Mouse (Mus musculus) stomach, embryonic 16.5 days (tissue): ENCODE results near the gene Pla2g7. TPM values are rescaled to one million over a fixed set of nuclear protein-coding genes. Genes with fewer than 3 reads are reported as not detected.
A peak's percentile ranks its signal among the peaks of the same experiment; 100 is the strongest.

Experiments
- ATAC-seq: fragments of 200-750 bp; cut with Nextera tagmentation; 2 replicates; pipeline ENCODE4 v1.8.0; 2017; ENCODE audit warnings: moderate number of reproducible peaks, moderate TSS enrichment; ENCODE audit not compliant: insufficient read depth, low FRiP score
- H3K27ac ChIP-seq: fragments of 300-500 bp; sonication (generic); 2 replicates; pipeline ENCODE4 v1.5.1; 2014; ENCODE audit warnings: low read length
- H3K27me3 ChIP-seq: fragments of 300-500 bp; sonication (generic); 2 replicates; pipeline ENCODE4 v1.6.1; 2014; ENCODE audit warnings: low read length, control low read depth, mixed read lengths; ENCODE audit not compliant: control insufficient read depth, insufficient read depth
- H3K36me3 ChIP-seq: fragments of 300-500 bp; sonication (generic); 2 replicates; pipeline ENCODE4 v1.6.1; 2014; ENCODE audit warnings: low read length; ENCODE audit not compliant: control insufficient read depth, insufficient read depth
- H3K4me1 ChIP-seq: fragments of 300-500 bp; sonication (generic); 2 replicates; pipeline ENCODE4 v1.6.1; 2014; ENCODE audit warnings: low read length, control low read depth, mixed read lengths; ENCODE audit not compliant: control insufficient read depth, insufficient read depth
- H3K4me2 ChIP-seq: fragments of 300-500 bp; sonication (generic); 2 replicates; pipeline ENCODE4 v1.6.1; 2014; ENCODE audit warnings: low read depth, low read length, mixed read lengths
- H3K4me3 ChIP-seq: fragments of 300-500 bp; sonication (generic); replicated peaks from 2 replicates; pipeline ENCODE4 v1.5.1; 2014; ENCODE audit warnings: mild to moderate bottlenecking, low read length
- H3K9ac ChIP-seq: fragments of 300-500 bp; sonication (generic); 2 replicates; pipeline ENCODE4 v1.6.1; 2014; ENCODE audit warnings: low read length
- H3K9me3 ChIP-seq: fragments of 300-500 bp; sonication (generic); replicated peaks from 2 replicates; pipeline ENCODE4 v1.6.1; 2016; ENCODE audit warnings: low read length, control low read depth; ENCODE audit not compliant: control insufficient read depth
- WGBS: fragments of 180-500 bp; shearing (Covaris S2); extraction: QIAGEN DNeasy Blood & Tissue Kit; methylation state at CpG from one replicate; pipeline ENCODE4 v1.1.7; 2014; 5-methylcytosine and 5-hydroxymethylcytosine counted together
- polyA plus RNA-seq: library from polyadenylated mRNA; unstranded; fragments of >200 nt; fragmentation: Nextera tagmentation; extraction: Ambion mirVana; gene quantifications from 2 replicates; pipeline ENCODE4 v1.2.1, GENCODE M21; 2015

The Pla2g7 gene
- polyA plus RNA-seq, 1 experiment from 2014 or later, result 12.5 TPM

DNA sequence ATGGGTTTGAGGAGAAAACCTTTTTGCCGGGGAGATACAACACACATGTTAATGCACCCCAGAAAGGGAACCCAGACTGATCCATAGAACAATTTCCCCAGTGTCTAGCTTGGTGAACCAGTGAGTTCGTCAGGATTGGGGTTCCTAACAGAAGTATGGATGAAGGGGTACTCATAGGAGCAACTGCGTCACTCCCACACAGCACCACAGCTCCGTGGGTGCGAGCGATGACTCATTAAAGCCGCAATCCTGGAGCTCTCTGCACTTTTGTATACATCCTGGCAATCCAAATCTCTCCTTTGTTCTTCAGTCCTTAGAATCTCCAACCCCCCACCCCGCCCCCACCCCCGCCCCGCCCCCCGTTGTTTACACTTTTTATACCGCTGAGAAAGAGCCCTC, 306 bp upstream of the Pla2g7 start:
- Histone ChIP-seq H3K9ac (peak overlapping the region; percentile 74), H3K27ac (no peak overlapping the region)
- WGBS, result 7% methylated on average over 12 of the region's 12 CpGs

DNA sequence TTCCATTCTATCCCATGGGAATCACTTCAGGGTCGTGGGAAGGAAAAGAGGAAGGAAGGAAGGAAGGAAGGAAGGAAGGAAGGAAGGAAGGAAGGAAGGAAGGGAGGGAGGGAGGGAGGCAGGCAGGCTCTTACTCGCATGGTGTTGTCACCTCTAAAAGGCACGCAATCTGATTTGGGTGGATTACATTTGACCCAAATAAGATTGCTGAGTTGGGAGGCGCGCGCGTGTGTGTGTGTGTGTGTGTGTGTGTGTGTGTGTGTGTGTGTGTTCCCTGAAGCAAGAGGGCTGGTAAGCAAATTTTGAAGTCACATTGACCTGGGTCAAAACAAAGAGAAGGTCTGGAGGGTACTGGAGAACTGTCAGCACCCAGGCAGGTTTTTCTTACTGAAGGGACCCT, 1.4 kb downstream of the Pla2g7 start:
- H3K9me3 ChIP-seq, result no peaks in the 10 kb centered on the region
- H3K4me1 ChIP-seq, result peaks cover 2% of the 10 kb centered on the region
- WGBS, result 67% methylated on average over 7 of the region's 7 CpGs
- no peak overlapping the region for H3K4me3 ChIP-seq
- H3K9ac ChIP-seq, result no peak overlapping the region
- H3K27me3 ChIP-seq, result no peaks in the 10 kb centered on the region
- H3K4me2 ChIP-seq, result no peak overlapping the region
- H3K27ac ChIP-seq, result no peak overlapping the region
- H3K36me3 ChIP-seq, result no peaks in the 10 kb centered on the region
- no peak for ATAC-seq

More for the DNA sequence above, 306 bp upstream of the Pla2g7 start:
- no peaks in the 10 kb centered on the region for H3K36me3 ChIP-seq
- ATAC-seq, result no peak
- H3K27me3 ChIP-seq, result no peaks in the 10 kb centered on the region
- peaks cover 2% of the 10 kb centered on the region for H3K4me1 ChIP-seq
- H3K4me2 ChIP-seq, result peak overlapping the region; percentile 91
- H3K4me3 ChIP-seq, result peak overlapping the region; percentile 54
- H3K9me3 ChIP-seq, result no peaks in the 10 kb centered on the region

DNA sequence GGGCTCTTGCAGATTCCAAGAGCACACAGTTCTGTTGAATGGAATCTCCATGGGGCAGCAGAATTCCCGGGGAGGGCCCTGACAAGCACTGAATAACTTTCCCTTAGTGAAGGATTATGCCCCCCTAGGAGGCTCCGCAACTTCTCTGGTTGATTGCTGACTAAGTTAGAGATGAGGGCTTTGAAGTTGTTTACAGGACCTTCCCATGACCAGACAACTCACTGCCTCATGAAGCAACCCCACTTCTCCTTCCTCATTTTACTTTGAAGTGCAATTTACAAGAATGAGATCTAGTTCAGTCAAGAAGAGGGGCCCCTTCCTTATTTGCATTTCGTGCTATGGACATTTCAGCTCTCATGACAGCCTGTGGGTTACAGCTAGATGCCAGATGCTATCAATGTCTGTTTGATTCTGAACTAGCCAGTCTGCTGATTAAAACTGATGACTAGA, 5.8 kb downstream of the Pla2g7 start:
- 43% methylated on average over 3 of the region's 3 CpGs for WGBS
- H3K27me3 ChIP-seq, result no peaks in the 10 kb centered on the region
- no peak for ATAC-seq
- H3K9ac ChIP-seq, result no peak overlapping the region
- no peak overlapping the region for H3K4me3 ChIP-seq
- H3K36me3 ChIP-seq, result no peaks in the 10 kb centered on the region
- H3K9me3 ChIP-seq, result no peaks in the 10 kb centered on the region
- no peak overlapping the region for H3K4me2 ChIP-seq
- H3K27ac ChIP-seq, result no peak overlapping the region
- no peaks in the 10 kb centered on the region for H3K4me1 ChIP-seq

- ATAC-seq, result no peak
- Histone ChIP-seq H3K9ac (no peak overlapping the region), H3K27me3 (no peaks in the 10 kb centered on the region), H3K4me1 (0 out of 2 replicates have a peak, but pooled peaks cover 4% of the 10 kb centered on the region), H3K36me3 (no peaks in the 10 kb centered on the region), H3K9me3 (no peaks in the 10 kb centered on the region), H3K27ac (0 out of 2 replicates have a peak overlapping the region, but pooled peaks have one; percentile 15), H3K4me2 (peak overlapping the region; percentile 13; the same call in 1 of the 2 replicates), H3K4me3 (no peak overlapping the region)
- 35% methylated on average over 3 of the region's 3 CpGs for WGBS
Observed at GRCm38 (mm10) chr17:43580456-43580855, 12.6 kb downstream of the Pla2g7 start.

DNA sequence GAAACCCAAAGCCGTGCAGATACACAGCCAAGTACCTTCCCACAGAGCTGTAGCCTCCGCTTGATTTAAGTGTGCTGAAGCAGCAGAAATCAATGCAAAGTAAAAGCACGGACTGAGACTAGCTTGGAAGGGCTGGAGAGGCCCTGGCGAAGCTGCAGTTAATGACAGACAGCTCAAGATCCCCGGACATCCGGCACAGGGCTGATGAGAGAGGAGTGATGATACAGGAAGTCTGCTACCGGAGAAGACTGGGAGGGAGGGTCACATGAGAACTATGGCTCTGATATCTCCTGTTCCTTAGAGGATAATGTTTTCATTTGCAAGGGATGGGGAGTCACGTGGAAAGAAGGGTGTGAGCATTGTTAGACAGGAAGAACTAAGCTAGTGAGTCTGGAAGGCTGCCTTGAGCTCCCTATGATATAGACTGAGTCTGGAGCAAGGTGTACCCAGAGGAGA, 13.1 kb downstream of the Pla2g7 start:
- H3K4me1 ChIP-seq, result 0 out of 2 replicates have a peak, but pooled peaks cover 4% of the 10 kb centered on the region
- no peaks in the 10 kb centered on the region for H3K27me3 ChIP-seq
- no peak overlapping the region for H3K4me3 ChIP-seq
- peak overlapping the region; percentile 13 for H3K4me2 ChIP-seq
- ATAC-seq, result peak; percentile 58; the same call in 1 of the 2 replicates
- 0 out of 2 replicates have a peak overlapping the region, but pooled peaks have one; percentile 15 for H3K27ac ChIP-seq
- no peak overlapping the region for H3K9ac ChIP-seq
- H3K9me3 ChIP-seq, result no peaks in the 10 kb centered on the region
- H3K36me3 ChIP-seq, result no peaks in the 10 kb centered on the region
- WGBS, result 20% methylated on average over 8 of the region's 8 CpGs

DNA sequence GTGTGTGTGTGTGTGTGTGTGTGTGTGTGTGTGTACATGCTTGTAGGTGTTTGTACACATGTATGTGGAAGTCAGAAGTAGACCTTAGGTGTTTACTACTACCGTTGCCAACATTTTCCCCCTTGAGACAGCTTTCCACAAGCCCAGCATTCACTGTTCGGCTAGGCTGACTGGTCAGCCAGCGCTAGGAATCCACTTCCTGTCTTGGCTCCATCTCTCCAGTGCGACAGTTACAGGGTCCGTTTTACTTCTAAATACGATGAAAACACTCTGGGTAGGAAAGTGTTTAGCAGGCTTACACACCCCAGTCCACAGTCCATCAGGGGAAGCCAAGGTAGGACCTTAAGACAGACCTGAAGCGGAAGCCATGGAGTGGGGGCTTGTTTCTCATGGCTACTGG, 16.9 kb downstream of the Pla2g7 start:
- H3K4me3 ChIP-seq, result no peak overlapping the region
- no peaks in the 10 kb centered on the region for H3K9me3 ChIP-seq
- ATAC-seq, result no peak
- no peaks in the 10 kb centered on the region for H3K36me3 ChIP-seq
- H3K27me3 ChIP-seq, result no peaks in the 10 kb centered on the region
- WGBS, result 51% methylated on average over 7 of the region's 7 CpGs
- no peak overlapping the region for H3K4me2 ChIP-seq
- no peak overlapping the region for H3K27ac ChIP-seq
- no peak overlapping the region for H3K9ac ChIP-seq
- H3K4me1 ChIP-seq, result 0 out of 2 replicates have a peak, but pooled peaks cover 4% of the 10 kb centered on the region

- Histone ChIP-seq H3K4me2 (no peak overlapping the region), H3K9ac (no peak overlapping the region), H3K9me3 (no peaks in the 10 kb centered on the region), H3K4me1 (0 out of 2 replicates have a peak, but pooled peaks cover 4% of the 10 kb centered on the region), H3K4me3 (no peak overlapping the region), H3K36me3 (no peaks in the 10 kb centered on the region), H3K27me3 (no peaks in the 10 kb centered on the region), H3K27ac (no peak overlapping the region)
- WGBS, result 73% methylated on average over 2 of the region's 2 CpGs
- no peak for ATAC-seq
Observed at GRCm38 (mm10) chr17:43587278-43587677, 19.4 kb downstream of the Pla2g7 start.

GRCm38 (mm10) chr17:43589750-43590149, 21.9 kb downstream of the Pla2g7 start:
- no peak for ATAC-seq
- Histone ChIP-seq H3K4me3 (no peak overlapping the region), H3K36me3 (no peaks in the 10 kb centered on the region), H3K4me1 (no peaks in the 10 kb centered on the region), H3K27ac (no peak overlapping the region), H3K9ac (no peak overlapping the region), H3K4me2 (no peak overlapping the region), H3K27me3 (no peaks in the 10 kb centered on the region), H3K9me3 (no peaks in the 10 kb centered on the region)
- WGBS, result 76% methylated on average over 6 of the region's 6 CpGs

- Histone ChIP-seq H3K4me2 (no peak overlapping the region), H3K36me3 (no peaks in the 10 kb centered on the region), H3K4me1 (no peaks in the 10 kb centered on the region), H3K27ac (no peak overlapping the region), H3K9me3 (no peaks in the 10 kb centered on the region), H3K4me3 (no peak overlapping the region), H3K9ac (no peak overlapping the region), H3K27me3 (no peaks in the 10 kb centered on the region)
- 83% methylated on average over 5 of the region's 5 CpGs for WGBS
- ATAC-seq, result no peak
Observed at GRCm38 (mm10) chr17:43590531-43590930, 22.6 kb downstream of the Pla2g7 start.
